Mouse (Mus musculus) ES-Bruce4 (cell line): ENCODE measurements around the gene Vti1b.

ENCODE experiments used
- CTCF ChIP-seq: IDR thresholded peaks from one replicate; pipeline ENCODE4 v1.8.1; 2011; ENCODE audit warnings: low read depth, low read length
- EP300 ChIP-seq: IDR thresholded peaks from 2 replicates; pipeline ENCODE4 v1.6.1; 2011; ENCODE audit warnings: low read depth, low read length; ENCODE audit not compliant: insufficient read depth
- POLR2A ChIP-seq: IDR thresholded peaks from one replicate; pipeline ENCODE4 v1.8.1; 2011; ENCODE audit warnings: low read length; ENCODE audit not compliant: insufficient read depth

DNA sequence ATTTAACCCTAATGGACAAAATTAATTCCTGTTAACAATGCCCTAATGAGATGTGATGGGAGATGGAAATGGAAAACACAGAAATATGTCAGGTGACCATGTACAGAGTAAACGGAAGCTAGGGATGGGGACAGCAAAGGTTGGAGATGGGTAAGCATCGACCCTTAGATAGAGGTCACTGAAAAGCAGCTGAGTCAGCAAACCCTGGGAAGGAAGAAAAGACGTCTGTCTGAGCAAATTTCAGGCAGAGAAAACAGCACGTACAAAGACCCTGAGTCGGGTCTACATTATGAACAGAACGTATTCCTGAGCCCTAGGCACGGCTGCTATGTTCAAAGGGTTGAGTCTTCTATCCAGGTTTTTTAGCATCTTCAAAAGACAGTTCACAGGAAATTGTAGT is 35.5 kb downstream of the Vti1b start:
- TF ChIP-seq CTCF (no peak), POLR2A (no peak), EP300 (no peak)
